Mouse (Mus musculus): ENCODE data around the gene Enox1.

DNA sequence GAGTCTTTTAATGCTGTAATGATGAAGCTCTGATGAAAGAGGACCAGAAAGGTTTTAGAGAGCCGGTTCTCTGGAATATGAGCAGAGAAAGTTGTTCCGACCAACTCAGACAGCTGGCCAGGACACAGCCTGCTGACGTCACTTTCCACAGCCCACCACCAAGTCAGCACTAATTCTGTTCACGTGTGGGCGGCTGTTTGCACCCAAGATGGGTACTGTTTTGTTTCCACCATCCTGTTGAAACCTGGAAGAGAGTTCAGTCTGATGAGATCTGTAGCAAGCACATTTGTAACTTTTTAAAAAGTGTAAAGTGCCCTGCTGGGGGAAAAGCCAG is 424.3 kb downstream of the Enox1 start:
- TF ChIP-seq GATA1 (IDR thresholded peaks at IDR 0.05; ENCODE audit: low read length) (no peak), TAL1 (IDR thresholded peaks at IDR 0.05; ENCODE audit: low read length) (no peak)
